Mouse (Mus musculus): Measurements from ENCODE around the gene Urah. TPM values are rescaled to one million over a fixed set of nuclear protein-coding genes. Genes with fewer than 3 reads are reported as not detected.

The Urah gene
- polyA plus RNA-seq, 1 experiment from 2014 or later: 2.1 TPM

DNA sequence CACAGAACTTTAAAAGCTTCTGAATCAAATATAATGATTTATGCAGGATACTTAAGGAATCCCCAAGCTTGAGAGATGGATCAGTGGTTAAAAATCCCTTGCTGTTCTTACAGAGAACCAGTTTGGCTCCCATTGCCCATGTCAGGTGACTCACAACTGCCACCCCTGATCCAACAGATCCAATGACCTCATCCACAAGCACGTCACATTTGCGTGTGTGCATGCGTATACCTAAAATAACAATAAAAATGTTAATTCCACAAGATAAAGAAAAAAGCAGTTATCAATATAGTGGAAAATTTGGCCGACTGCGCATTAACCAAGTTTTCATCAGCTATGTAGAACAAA is 13.5 kb upstream of the Urah start:
- Histone ChIP-seq H3K4me3 (peak overlapping the region; percentile 55), H3K4me2 (replicated peaks) (peak overlapping the region; percentile 79), H3K4me1 (peaks cover 3% of the 10 kb centered on the region; the same call in 1 of the 2 replicates), H3K27ac (no peak overlapping the region), H3K36me3 (no peaks in the 10 kb centered on the region), H3K9me3 (no peaks in the 10 kb centered on the region), H3K27me3 (no peaks in the 10 kb centered on the region), H3K9ac (no peak overlapping the region)
- no peak for ATAC-seq (ENCODE audit: insufficient number of reproducible peaks, insufficient read depth, low FRiP score, low TSS enrichment)
- WGBS: 54% methylated on average over 5 of the region's 5 CpGs

DNA sequence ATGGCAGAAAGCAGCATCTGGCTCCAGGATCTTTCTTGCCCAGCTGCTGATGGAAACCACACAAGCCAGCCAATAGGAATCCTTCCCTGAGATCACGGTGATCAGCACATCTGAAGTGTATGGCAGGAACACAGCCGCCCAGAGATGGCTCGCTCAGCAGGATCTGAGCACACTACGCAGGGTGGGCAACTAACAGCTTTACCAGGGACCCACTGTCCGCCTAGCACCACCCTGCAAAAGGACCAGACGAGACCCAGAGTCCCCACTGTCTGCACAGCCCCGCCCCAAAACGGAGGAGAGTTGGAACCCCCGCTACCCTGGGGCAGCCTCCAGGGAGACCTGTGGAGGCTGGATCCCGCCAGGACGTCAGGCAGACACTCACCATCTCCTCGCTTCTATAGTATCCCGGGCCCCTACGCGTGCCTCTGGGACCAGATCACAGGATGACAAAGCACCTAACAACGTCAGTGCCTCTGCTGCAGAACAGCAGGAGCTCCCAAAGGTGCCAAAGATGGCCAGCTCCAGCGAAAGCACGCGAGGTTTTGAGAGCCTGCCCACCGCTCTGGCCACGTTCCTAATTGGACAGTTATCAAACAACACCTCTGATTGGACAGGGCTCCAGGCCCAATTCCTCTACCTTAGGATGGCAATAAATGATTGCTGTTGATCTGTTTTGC is 13.0 kb upstream of the Urah start, which contains the start of gene Zfp941:
Zfp941 (minus strand) TSS at position 526 of the 677 bp plus-strand sequence.
- Histone ChIP-seq H3K4me2 (replicated peaks) (peak within 1 kb of the TSS; percentile 79), H3K4me1 (peaks cover 3% of the 10 kb centered on the region; the same call in 1 of the 2 replicates), H3K27me3 (no peaks in the 10 kb centered on the region), H3K36me3 (no peaks in the 10 kb centered on the region), H3K9me3 (no peaks in the 10 kb centered on the region), H3K9ac (peak within 1 kb of the TSS; percentile 59), H3K27ac (no peak within 1 kb of the TSS), H3K4me3 (peak within 1 kb of the TSS; percentile 55)
- ATAC-seq (ENCODE audit: insufficient number of reproducible peaks, insufficient read depth, low FRiP score, low TSS enrichment): peak; percentile 84
- WGBS: 3% methylated on average over 21 of the region's 21 CpGs

DNA sequence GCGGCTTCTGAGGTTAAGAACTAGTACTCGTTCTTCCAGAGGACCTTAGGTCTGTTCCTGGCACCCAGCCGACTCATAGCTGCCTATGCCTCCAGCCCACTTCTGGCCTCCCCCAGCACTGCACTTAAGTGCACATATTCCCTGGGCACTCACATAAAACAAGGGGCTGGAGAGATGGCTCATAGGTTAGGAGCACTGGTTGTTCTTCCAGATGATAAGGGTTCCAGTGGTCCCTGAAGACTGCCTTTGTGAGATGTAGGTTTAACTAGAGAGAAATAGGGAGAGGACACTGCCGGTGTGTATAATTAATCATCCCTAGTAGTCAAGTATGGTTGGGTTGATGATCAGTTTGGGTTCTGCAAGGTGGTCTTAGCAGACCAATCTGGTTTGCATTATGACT is 12.1 kb upstream of the Urah start:
- ATAC-seq (ENCODE audit: insufficient number of reproducible peaks, insufficient read depth, low FRiP score, low TSS enrichment): no peak
- WGBS: 91% methylated on average over 4 of the region's 4 CpGs
- H3K27me3 ChIP-seq: no peaks in the 10 kb centered on the region
- no peak overlapping the region for H3K27ac ChIP-seq
- H3K4me1 ChIP-seq: peaks cover 3% of the 10 kb centered on the region; the same call in 1 of the 2 replicates
- H3K9me3 ChIP-seq: no peaks in the 10 kb centered on the region
- no peak overlapping the region for H3K9ac ChIP-seq
- H3K36me3 ChIP-seq: no peaks in the 10 kb centered on the region
- H3K4me3 ChIP-seq: no peak overlapping the region
- no peak overlapping the region for H3K4me2 ChIP-seq (replicated peaks)

DNA sequence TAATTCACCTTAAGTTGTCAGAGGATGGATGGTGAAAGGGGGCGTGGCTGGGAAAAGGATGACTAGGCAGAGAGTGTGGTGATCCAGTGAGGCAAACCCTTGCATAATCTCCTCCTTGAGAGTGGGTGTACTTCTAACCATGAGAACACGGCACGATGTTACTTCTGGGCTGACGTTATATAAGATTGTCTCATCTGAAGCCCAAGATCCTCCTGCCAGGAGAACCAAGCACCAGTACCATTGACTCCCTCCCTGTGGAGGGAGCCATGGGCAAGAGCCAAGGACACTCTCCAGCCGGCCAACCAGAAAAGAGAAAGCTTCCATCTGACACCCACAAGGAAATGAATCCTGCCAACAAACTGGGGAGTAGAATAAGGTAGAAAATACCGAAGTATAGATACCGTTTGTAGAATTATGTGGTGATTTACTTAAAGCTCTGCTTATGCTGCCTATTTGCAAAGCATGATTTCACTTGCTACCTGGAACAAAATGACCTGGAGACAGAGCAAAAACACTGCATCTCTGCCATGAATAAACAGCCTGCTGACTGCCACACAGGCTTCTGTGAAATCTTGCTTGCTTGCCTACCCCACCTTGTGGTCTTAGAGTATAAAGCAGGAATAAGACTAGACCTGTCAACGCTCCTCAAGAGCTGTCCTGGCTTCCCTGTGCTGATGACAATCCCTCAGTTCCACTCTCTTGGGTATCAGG is 6.5 kb upstream of the Urah start:
- Histone ChIP-seq H3K4me3 (no peak overlapping the region), H3K27me3 (no peaks in the 10 kb centered on the region), H3K4me1 (no peaks in the 10 kb centered on the region), H3K36me3 (no peaks in the 10 kb centered on the region), H3K27ac (no peak overlapping the region), H3K9me3 (no peaks in the 10 kb centered on the region), H3K9ac (no peak overlapping the region), H3K4me2 (replicated peaks) (no peak overlapping the region)
- WGBS: 45% methylated on average over 8 of the region's 8 CpGs
- ATAC-seq (ENCODE audit: insufficient number of reproducible peaks, insufficient read depth, low FRiP score, low TSS enrichment): no peak

DNA sequence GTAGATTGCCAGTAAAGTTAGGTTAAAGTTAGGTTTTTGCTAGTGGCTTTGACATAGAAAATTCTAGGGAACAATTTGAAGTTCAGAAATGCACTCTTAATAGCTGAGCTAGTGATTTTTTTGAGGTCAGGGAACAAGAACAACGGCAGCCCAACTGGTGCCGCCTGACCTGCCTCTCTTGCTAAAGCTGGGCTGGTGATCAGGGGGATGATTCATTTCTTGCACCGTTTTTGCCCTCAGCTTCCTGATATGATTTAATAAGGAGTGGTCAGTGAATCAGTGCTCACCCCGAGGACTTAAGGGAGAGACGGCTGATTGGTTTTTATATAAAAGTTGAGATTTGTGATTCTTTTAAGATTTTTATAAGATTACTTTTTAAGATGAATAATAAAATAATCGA is 3.4 kb upstream of the Urah start:
- no peaks in the 10 kb centered on the region for H3K4me1 ChIP-seq
- 70% methylated on average over 6 of the region's 6 CpGs for WGBS
- no peak overlapping the region for H3K4me3 ChIP-seq
- H3K36me3 ChIP-seq: no peaks in the 10 kb centered on the region
- H3K9ac ChIP-seq: no peak overlapping the region
- no peaks in the 10 kb centered on the region for H3K9me3 ChIP-seq
- no peak for ATAC-seq (ENCODE audit: insufficient number of reproducible peaks, insufficient read depth, low FRiP score, low TSS enrichment)
- no peaks in the 10 kb centered on the region for H3K27me3 ChIP-seq
- H3K4me2 ChIP-seq (replicated peaks): no peak overlapping the region
- no peak overlapping the region for H3K27ac ChIP-seq

GRCm38 (mm10) chr7:140833341-140833740 is 1.5 kb upstream of the Urah start:
- 79% methylated on average over 4 of the region's 4 CpGs for WGBS
- Histone ChIP-seq H3K4me3 (no peak overlapping the region), H3K27ac (no peak overlapping the region), H3K36me3 (no peaks in the 10 kb centered on the region), H3K27me3 (no peaks in the 10 kb centered on the region), H3K4me1 (no peaks in the 10 kb centered on the region), H3K4me2 (replicated peaks) (no peak overlapping the region), H3K9ac (no peak overlapping the region), H3K9me3 (no peaks in the 10 kb centered on the region)
- ATAC-seq (ENCODE audit: insufficient number of reproducible peaks, insufficient read depth, low FRiP score, low TSS enrichment): no peak

DNA sequence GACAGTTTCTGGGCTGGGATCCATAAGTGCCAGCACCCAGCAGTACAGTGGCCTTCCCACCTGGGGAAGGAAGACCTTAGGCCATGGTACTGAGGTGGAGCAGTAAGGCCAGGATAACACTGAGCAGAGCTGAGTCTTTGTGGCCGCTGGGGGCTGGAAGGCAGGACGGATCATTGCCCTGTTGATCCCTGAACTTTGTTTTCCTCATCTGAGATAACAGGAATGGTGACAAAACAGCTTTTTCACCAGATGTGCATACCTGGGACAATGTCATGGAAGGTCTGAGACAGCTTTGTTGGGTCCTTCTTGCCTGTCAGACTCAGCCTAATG is 905 bp downstream of the Urah start:
- WGBS: 73% methylated on average over 2 of the region's 2 CpGs
- Histone ChIP-seq H3K4me3 (no peak overlapping the region), H3K36me3 (no peaks in the 10 kb centered on the region), H3K27me3 (peaks cover 2% of the 10 kb centered on the region), H3K4me2 (replicated peaks) (no peak overlapping the region), H3K4me1 (no peaks in the 10 kb centered on the region), H3K9me3 (no peaks in the 10 kb centered on the region), H3K9ac (no peak overlapping the region), H3K27ac (no peak overlapping the region)
- ATAC-seq (ENCODE audit: insufficient number of reproducible peaks, insufficient read depth, low FRiP score, low TSS enrichment): no peak

DNA sequence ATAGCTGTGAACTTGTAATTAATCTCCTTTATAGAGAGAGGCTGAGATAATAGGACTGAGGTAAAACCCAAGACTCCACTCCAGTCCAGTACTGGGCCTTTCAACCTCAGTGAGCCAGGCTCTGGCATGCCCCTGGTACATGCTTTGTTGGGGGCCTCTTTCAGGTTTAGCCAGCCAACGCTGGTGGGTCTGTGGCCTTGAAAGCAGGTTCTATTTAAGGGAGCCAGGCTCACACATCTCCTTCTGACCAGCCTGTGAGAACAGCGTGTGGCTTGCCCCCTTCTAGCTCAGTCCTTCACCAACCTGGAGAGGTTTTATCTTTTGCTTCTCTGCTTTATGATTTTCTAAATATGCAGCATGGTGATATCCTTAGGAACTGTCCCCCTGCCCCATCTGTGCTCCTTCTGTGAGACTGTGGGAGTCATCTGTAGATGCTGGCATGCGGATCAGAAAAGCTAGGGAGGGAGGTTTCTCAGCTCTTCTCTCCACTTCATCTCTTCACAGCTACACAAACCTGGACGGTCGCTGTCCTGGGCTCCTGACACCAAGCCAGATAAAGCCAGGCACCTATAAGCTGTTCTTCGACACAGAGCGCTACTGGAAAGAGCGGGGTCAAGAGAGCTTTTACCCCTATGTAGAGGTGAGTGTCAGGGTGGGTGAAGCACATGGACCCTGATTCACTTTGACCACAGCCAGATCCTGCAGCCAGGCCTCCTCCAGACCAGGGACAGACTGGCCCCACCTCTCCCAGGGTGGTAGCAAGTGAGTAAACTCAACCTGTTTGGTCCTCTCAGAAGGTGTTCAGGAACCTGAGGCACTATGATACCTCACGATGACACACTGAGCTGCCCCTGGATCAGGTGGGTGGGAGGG is 1.7 kb downstream of the Urah start:
- no peaks in the 10 kb centered on the region for H3K9me3 ChIP-seq
- ATAC-seq (ENCODE audit: insufficient number of reproducible peaks, insufficient read depth, low FRiP score, low TSS enrichment): no peak
- peaks cover 9% of the 10 kb centered on the region for H3K27me3 ChIP-seq
- H3K4me1 ChIP-seq: no peaks in the 10 kb centered on the region; the same call in 1 of the 2 replicates
- H3K36me3 ChIP-seq: no peaks in the 10 kb centered on the region
- H3K9ac ChIP-seq: no peak overlapping the region
- H3K27ac ChIP-seq: no peak overlapping the region
- WGBS: 88% methylated on average over 9 of the region's 9 CpGs
- H3K4me3 ChIP-seq: no peak overlapping the region
- H3K4me2 ChIP-seq (replicated peaks): no peak overlapping the region

DNA sequence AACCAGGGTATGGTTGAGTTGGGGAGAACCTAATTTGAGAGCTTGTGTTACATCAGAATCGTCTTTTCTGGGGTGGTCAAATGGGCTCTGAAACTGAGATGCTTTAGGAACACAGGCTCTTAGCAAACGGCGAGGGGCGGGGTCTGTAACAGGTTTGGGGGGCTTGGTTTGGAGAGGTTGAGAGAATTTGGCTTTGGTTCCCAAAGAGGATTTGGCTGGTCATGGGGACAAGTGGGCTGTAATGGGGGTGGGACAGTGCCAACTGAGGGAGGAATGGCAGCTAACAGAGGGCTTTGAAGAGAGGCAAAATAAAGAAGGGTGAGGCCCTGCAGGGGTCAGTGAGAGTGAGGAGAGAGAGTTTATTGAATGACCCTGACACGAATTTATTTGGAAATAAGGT is 4.7 kb downstream of the Urah start:
- H3K4me3 ChIP-seq: no peak overlapping the region
- H3K9me3 ChIP-seq: no peaks in the 10 kb centered on the region
- 56% methylated on average over 5 of the region's 5 CpGs for WGBS
- H3K27me3 ChIP-seq: peaks cover 27% of the 10 kb centered on the region
- no peak overlapping the region for H3K27ac ChIP-seq
- H3K36me3 ChIP-seq: no peaks in the 10 kb centered on the region
- H3K9ac ChIP-seq: no peak overlapping the region
- no peak for ATAC-seq (ENCODE audit: insufficient number of reproducible peaks, insufficient read depth, low FRiP score, low TSS enrichment)
- no peaks in the 10 kb centered on the region; the same call in 1 of the 2 replicates for H3K4me1 ChIP-seq
- H3K4me2 ChIP-seq (replicated peaks): no peak overlapping the region

DNA sequence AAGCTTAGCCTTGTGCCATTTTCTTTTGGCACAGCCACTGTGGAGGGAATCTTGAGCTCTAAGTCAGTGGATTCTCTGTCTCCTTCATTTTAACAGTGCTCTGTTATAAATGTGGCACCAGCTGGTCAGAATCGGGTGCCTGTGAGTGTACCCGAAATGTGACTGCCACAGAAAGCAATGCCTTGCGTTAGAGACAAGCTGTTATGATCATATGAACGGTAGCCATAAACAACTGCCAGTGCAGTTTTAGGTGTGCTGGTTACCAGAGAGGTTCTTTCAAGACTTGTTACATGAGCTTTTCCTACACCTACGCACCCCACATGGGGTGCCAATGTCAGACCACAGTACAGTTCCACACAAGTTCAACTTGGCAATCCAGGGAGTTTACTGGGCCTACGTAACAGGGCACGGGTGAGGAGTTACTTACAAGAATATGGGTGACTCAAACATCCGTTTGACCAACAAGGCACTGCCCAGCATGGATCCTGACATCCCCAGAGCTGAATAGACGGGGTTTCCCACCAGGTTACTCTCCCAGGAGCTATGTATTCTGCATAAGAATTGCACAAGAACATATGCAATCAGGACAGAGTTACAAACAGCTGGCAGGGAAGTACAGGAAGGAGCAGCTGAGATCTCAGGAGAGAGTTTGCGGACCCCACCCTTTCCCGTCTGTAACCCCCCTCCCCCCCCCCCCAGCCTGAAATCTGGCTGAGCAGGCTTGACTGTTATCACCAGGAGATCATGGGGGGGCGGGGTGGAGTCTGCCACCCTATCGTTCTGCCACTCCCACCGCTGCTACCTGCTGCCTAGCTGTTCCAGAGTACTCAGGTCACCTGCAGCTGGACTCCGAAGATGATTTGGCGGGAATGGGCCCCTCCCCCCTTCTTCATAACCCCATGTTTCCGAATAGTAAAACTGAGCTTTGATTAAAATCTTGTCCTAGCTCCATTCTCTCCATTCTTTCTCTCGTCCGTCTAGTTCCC is 6.2 kb downstream of the Urah start:
- no peak overlapping the region for H3K4me2 ChIP-seq (replicated peaks)
- H3K4me3 ChIP-seq: no peak overlapping the region
- ATAC-seq (ENCODE audit: insufficient number of reproducible peaks, insufficient read depth, low FRiP score, low TSS enrichment): no peak
- peaks cover 27% of the 10 kb centered on the region for H3K27me3 ChIP-seq
- no peaks in the 10 kb centered on the region for H3K36me3 ChIP-seq
- no peak overlapping the region for H3K9ac ChIP-seq
- no peak overlapping the region for H3K27ac ChIP-seq
- WGBS: 36% methylated on average over 19 of the region's 19 CpGs
- H3K9me3 ChIP-seq: no peaks in the 10 kb centered on the region
- H3K4me1 ChIP-seq: no peaks in the 10 kb centered on the region; the same call in 1 of the 2 replicates

DNA sequence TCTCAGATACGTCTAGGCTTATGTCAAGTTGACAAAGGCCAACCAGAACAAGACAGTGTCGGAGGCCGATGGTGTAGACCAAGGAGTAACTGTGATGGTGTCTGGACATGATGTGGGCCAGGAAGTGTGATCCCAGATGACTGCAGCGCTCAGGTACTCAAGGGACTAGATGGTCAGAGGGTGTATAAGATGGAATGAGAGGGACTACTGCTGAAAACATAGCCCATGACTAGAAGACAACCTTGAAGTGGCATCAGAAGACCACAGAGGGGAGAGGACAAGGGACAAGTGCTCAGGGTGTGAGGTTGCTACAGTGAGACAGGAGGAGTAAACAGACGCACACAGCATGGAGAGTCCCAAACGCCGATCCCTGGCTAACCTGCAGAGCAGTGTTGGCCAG is 9.0 kb downstream of the Urah start:
- Histone ChIP-seq H3K36me3 (no peaks in the 10 kb centered on the region), H3K27ac (no peak overlapping the region), H3K4me1 (no peaks in the 10 kb centered on the region; the same call in 1 of the 2 replicates), H3K4me2 (replicated peaks) (no peak overlapping the region), H3K4me3 (no peak overlapping the region), H3K9ac (no peak overlapping the region), H3K27me3 (peaks cover 27% of the 10 kb centered on the region), H3K9me3 (no peaks in the 10 kb centered on the region)
- ATAC-seq (ENCODE audit: insufficient number of reproducible peaks, insufficient read depth, low FRiP score, low TSS enrichment): no peak
- 79% methylated on average over 7 of the region's 7 CpGs for WGBS

Data from embryonic facial prominence, embryonic 12.5 days (tissue).